Mouse (Mus musculus): ENCODE measurements around the gene Kcnh1.

Kcnh1 gene

GRCm38 (mm10) chr1:192190508-192191321 lies at the start of gene Kcnh1:
TSS of gene Kcnh1 (plus strand) at chr1:192190774.
- peak; percentile 89 to 92 for DNase-seq (ENCODE audit: low spot score in 2 of 2)

- no peak for DNase-seq (ENCODE audit: low spot score in 2 of 2)
Measured at GRCm38 (mm10) chr1:192151179-192151578, 39.4 kb upstream of the Kcnh1 start.

GRCm38 (mm10) chr1:192171477-192171876 lies 19.1 kb upstream of the Kcnh1 start:
- no peak for DNase-seq (ENCODE audit: low spot score in 2 of 2)

GRCm38 (mm10) chr1:192179877-192180276 lies 10.7 kb upstream of the Kcnh1 start:
- DNase-seq (ENCODE audit: low spot score in 2 of 2) = no peak

GRCm38 (mm10) chr1:192181696-192182257 lies 8.8 kb upstream of the Kcnh1 start:
- no peak for DNase-seq (ENCODE audit: low spot score in 2 of 2)

GRCm38 (mm10) chr1:192189056-192189455 lies 1.5 kb upstream of the Kcnh1 start:
- peak in 1 of 2 experiments; percentile 22 for DNase-seq (ENCODE audit: low spot score in 2 of 2)

GRCm38 (mm10) chr1:192189771-192190170 lies 803 bp upstream of the Kcnh1 start:
- no peak for DNase-seq (ENCODE audit: low spot score in 2 of 2)

- peak in 1 of 2 experiments; percentile 21 for DNase-seq (ENCODE audit: low spot score in 2 of 2)
Measured at GRCm38 (mm10) chr1:192191322-192191639, 707 bp downstream of the Kcnh1 start.

- no peak for DNase-seq (ENCODE audit: low spot score in 2 of 2)
Measured at GRCm38 (mm10) chr1:192191859-192192258, 1.3 kb downstream of the Kcnh1 start.

- no peak for DNase-seq (ENCODE audit: low spot score in 2 of 2)
Measured at GRCm38 (mm10) chr1:192192710-192193109, 2.1 kb downstream of the Kcnh1 start.

GRCm38 (mm10) chr1:192193656-192194055 lies 3.1 kb downstream of the Kcnh1 start:
- DNase-seq (ENCODE audit: low spot score in 2 of 2) = peak in 1 of 2 experiments; percentile 15

- no peak for DNase-seq (ENCODE audit: low spot score in 2 of 2)
Measured at GRCm38 (mm10) chr1:192197495-192197894, 6.9 kb downstream of the Kcnh1 start.

- no peak for DNase-seq (ENCODE audit: low spot score in 2 of 2)
Measured at GRCm38 (mm10) chr1:192202936-192203335, 12.4 kb downstream of the Kcnh1 start.

GRCm38 (mm10) chr1:192207956-192208355 lies 17.4 kb downstream of the Kcnh1 start:
- DNase-seq (ENCODE audit: low spot score in 2 of 2) = no peak

- DNase-seq (ENCODE audit: low spot score in 2 of 2) = no peak
Measured at GRCm38 (mm10) chr1:192212448-192212847, 21.9 kb downstream of the Kcnh1 start.

- DNase-seq (ENCODE audit: low spot score in 2 of 2) = no peak
Measured at GRCm38 (mm10) chr1:192214666-192215065, 24.1 kb downstream of the Kcnh1 start.

GRCm38 (mm10) chr1:192220156-192220555 lies 29.6 kb downstream of the Kcnh1 start:
- DNase-seq (ENCODE audit: low spot score in 2 of 2) = no peak

- no peak for DNase-seq (ENCODE audit: low spot score in 2 of 2)
Measured at GRCm38 (mm10) chr1:192224161-192224560, 33.6 kb downstream of the Kcnh1 start.

GRCm38 (mm10) chr1:192232696-192233095 lies 42.1 kb downstream of the Kcnh1 start:
- DNase-seq (ENCODE audit: low spot score in 2 of 2) = no peak

GRCm38 (mm10) chr1:192246836-192247235 lies 56.3 kb downstream of the Kcnh1 start:
- no peak for DNase-seq (ENCODE audit: low spot score in 2 of 2)

GRCm38 (mm10) chr1:192259146-192259545 lies 68.6 kb downstream of the Kcnh1 start:
- no peak for DNase-seq (ENCODE audit: low spot score in 2 of 2)

GRCm38 (mm10) chr1:192259616-192260015 lies 69.0 kb downstream of the Kcnh1 start:
- DNase-seq (ENCODE audit: low spot score in 2 of 2) = no peak

GRCm38 (mm10) chr1:192265704-192266103 lies 75.1 kb downstream of the Kcnh1 start:
- no peak for DNase-seq (ENCODE audit: low spot score in 2 of 2)
